Mouse (Mus musculus): Measurements from ENCODE around the gene Rhag. TPM values are rescaled to one million over a fixed set of nuclear protein-coding genes. Genes with fewer than 3 reads are reported as not detected.

Rhag gene
- total RNA-seq (2014; rRNA removed) (not detected in 2 replicates), polyA plus RNA-seq (2015; fragmentation: Nextera tagmentation; extraction: Ambion mirVana) (not detected in 2 replicates)

DNA sequence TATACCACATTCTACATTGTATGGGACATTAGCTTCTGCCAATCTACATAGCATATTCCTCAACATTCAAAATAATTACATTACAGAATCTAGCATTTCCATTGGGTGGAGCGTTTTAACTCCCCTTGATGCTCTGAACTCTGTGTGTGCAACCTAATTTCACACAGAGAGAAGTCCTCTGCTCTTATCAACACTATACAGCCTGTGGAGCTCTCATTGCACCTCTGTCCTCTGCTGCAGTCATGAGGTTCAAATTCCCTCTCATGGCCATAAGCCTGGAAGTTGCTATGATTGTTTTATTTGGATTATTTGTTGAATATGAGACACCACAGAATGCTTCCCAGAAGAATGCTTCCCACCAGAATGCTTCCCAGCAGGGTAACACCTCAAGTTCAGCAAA lies at the start of gene Rhag:
Gene Rhag, plus strand, starts transcription at position 193 of the 400 bp plus-strand sequence.
- H3K4me3 ChIP-seq (ENCODE audit: low read length): no peak within 1 kb of the TSS
- no peak within 1 kb of the TSS for H3K4me2 ChIP-seq (ENCODE audit: low read depth, low read length)
- ATAC-seq (no peak), DNase-seq (ENCODE audit: low spot score) (no peak)
- H3K36me3 ChIP-seq (ENCODE audit: insufficient read depth, low read length): no peaks in the 10 kb centered on the region
- H3K9me3 ChIP-seq (ENCODE audit: low read length): no peaks in the 10 kb centered on the region
- 52% methylated on average over 1 of the region's 1 CpGs for WGBS
- H3K27ac ChIP-seq: no peak within 1 kb of the TSS
- no peaks in the 10 kb centered on the region for H3K27me3 ChIP-seq (ENCODE audit: insufficient read depth, low read length)
- no peak for TF ChIP-seq CTCF (IDR thresholded peaks at IDR 0.05; ENCODE audit: low read depth)
- no peak within 1 kb of the TSS for H3K9ac ChIP-seq (replicated peaks; ENCODE audit: low read length)
- no peaks in the 10 kb centered on the region for H3K4me1 ChIP-seq (ENCODE audit: insufficient read depth, low read length)

DNA sequence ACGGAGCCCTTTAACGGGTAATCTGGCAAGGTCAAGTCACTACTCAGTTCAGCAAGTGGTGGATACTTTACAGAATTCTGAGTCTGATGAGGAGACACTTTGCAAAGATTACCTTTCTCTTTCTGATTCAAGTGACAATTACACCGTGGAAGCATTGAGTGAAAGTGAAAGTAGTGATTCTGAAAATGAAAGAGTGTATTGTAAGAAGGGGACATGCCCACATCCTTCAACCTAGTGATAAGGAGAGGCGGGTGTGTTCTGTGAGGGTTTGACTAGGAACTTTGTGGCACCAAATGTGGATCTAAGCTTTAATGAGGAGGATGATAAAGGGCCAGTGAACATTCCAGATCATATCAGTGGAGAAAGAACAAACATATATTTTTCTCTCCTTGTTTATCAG lies 47.3 kb upstream of the Rhag start:
- H3K4me1 ChIP-seq (ENCODE audit: insufficient read depth, low read length): no peaks in the 10 kb centered on the region
- no peaks in the 10 kb centered on the region for H3K36me3 ChIP-seq (ENCODE audit: insufficient read depth, low read length)
- H3K27ac ChIP-seq: no peak overlapping the region
- DNase-seq (ENCODE audit: low spot score) (no peak), ATAC-seq (no peak)
- TF ChIP-seq CTCF (IDR thresholded peaks at IDR 0.05; ENCODE audit: low read depth): no peak
- H3K9me3 ChIP-seq (ENCODE audit: low read length): no peaks in the 10 kb centered on the region
- no peak overlapping the region for H3K4me3 ChIP-seq (ENCODE audit: low read length)
- H3K27me3 ChIP-seq (ENCODE audit: insufficient read depth, low read length): no peaks in the 10 kb centered on the region
- H3K4me2 ChIP-seq (ENCODE audit: low read depth, low read length): no peak overlapping the region
- 81% methylated on average over 4 of the region's 4 CpGs for WGBS
- H3K9ac ChIP-seq (replicated peaks; ENCODE audit: low read length): no peak overlapping the region

DNA sequence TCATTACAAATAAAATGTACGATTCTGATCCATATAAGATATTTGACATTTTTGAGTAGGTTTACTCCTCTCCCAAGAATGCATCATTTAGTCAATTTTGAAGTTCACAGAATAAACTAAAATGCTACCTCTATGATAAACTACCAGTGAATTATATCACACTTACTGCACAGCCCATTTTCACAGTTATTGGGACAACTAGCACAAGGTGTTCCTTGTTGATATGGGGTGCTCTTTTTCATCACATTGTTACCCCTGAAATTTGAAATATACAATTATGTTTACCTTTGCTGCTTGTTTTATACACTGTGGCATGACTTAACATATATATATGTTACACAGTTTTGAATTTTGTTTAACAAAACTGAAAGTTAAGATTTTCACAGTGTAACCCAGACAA lies 43.8 kb upstream of the Rhag start:
- 71% methylated on average over 1 of the region's 1 CpGs for WGBS
- DNase-seq (ENCODE audit: low spot score): no peak
- no peaks in the 10 kb centered on the region for H3K9me3 ChIP-seq (ENCODE audit: low read length)
- H3K4me1 ChIP-seq (ENCODE audit: insufficient read depth, low read length): no peaks in the 10 kb centered on the region
- no peak overlapping the region for H3K4me2 ChIP-seq (ENCODE audit: low read depth, low read length)
- no peak overlapping the region for H3K9ac ChIP-seq (replicated peaks; ENCODE audit: low read length)
- no peak for ATAC-seq
- H3K36me3 ChIP-seq (ENCODE audit: insufficient read depth, low read length): no peaks in the 10 kb centered on the region
- TF ChIP-seq CTCF (IDR thresholded peaks at IDR 0.05; ENCODE audit: low read depth): no peak
- H3K27me3 ChIP-seq (ENCODE audit: insufficient read depth, low read length): no peaks in the 10 kb centered on the region
- H3K4me3 ChIP-seq (ENCODE audit: low read length): no peak overlapping the region
- H3K27ac ChIP-seq: no peak overlapping the region

DNA sequence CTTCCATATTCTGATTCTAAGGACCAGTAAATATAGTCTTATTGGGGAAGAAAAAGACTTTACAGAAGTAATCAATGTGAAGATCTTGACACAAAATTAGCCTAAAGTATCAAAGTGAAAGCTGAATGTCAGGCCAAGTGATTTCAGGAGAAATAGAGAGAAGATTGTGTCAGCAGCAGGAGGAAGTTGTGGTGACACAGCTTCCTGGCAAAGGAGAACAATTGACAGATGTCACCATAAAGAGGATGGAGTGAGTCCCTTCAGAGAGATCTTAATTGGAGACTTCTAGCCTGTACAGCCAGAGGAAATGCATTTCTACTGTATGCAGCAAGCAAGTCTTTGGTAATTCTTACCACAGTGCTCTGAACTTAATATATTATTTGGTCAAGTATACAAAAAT lies 21.0 kb upstream of the Rhag start:
- no peak for TF ChIP-seq CTCF (IDR thresholded peaks at IDR 0.05; ENCODE audit: low read depth)
- H3K27ac ChIP-seq: no peak overlapping the region

DNA sequence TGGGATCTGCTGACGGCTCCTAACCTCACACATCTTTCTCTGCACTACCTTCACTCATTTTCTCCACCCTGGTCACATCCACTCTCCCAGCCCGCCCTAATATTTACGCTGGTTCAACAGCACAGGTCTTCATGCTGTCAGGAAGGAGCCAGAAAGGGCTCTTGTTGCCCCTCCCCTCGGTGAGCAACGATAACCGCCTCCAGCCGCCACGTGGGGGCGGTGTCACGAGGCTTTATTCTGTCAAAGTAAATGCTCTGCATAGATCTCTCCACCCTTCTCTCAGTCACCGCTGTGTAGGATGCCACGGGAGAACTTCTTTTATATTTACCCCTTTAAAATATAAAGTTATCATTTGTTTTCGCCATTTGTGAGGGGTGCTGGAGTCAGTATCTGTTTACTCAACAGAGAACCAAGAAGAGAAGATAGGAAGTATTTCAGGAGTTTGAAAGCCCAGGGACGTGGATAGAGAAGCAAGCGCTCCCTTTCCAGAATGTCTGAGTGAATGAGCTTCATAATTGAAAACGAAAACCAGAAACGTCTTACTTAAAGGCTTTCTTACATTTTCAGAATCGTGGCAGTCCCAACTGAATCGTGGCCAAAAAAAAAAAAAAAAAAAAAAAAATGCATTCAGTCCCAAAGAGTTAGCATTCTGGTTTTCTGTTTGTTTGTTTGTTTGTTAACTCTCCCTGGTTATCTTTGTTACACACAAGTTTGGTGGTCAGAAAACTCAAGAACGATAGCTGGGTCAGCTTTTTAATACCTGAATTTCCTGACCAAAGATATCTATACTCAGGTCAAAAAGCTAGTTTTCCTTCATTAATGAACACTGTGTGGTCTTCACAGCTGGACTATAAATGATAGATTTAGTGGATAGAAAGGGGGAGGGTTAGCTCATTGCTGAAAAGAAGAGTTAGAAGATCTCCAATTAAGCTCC lies 16.7 kb upstream of the Rhag start:
- Histone ChIP-seq H3K27ac (no peak overlapping the region), H3K4me2 (ENCODE audit: low read depth, low read length) (no peak overlapping the region), H3K27me3 (ENCODE audit: insufficient read depth, low read length) (no peaks in the 10 kb centered on the region), H3K36me3 (ENCODE audit: insufficient read depth, low read length) (no peaks in the 10 kb centered on the region), H3K4me3 (ENCODE audit: low read length) (no peak overlapping the region), H3K9ac (replicated peaks; ENCODE audit: low read length) (no peak overlapping the region), H3K4me1 (ENCODE audit: insufficient read depth, low read length) (no peaks in the 10 kb centered on the region), H3K9me3 (ENCODE audit: low read length) (no peaks in the 10 kb centered on the region)
- ATAC-seq: no peak
- DNase-seq (ENCODE audit: low spot score): peak; percentile 5
- TF ChIP-seq CTCF (IDR thresholded peaks at IDR 0.05; ENCODE audit: low read depth): peak; percentile 30; the same call in 1 of the 2 replicates
- 63% methylated on average over 20 of the region's 20 CpGs for WGBS

More for the DNA sequence above, 21.0 kb upstream of the Rhag start:
- Histone ChIP-seq H3K9me3 (ENCODE audit: low read length) (no peaks in the 10 kb centered on the region), H3K27me3 (ENCODE audit: insufficient read depth, low read length) (no peaks in the 10 kb centered on the region), H3K9ac (replicated peaks; ENCODE audit: low read length) (no peak overlapping the region), H3K4me1 (ENCODE audit: insufficient read depth, low read length) (no peaks in the 10 kb centered on the region), H3K4me2 (ENCODE audit: low read depth, low read length) (no peak overlapping the region), H3K4me3 (ENCODE audit: low read length) (no peak overlapping the region), H3K36me3 (ENCODE audit: insufficient read depth, low read length) (no peaks in the 10 kb centered on the region)
- DNase-seq (ENCODE audit: low spot score) (no peak), ATAC-seq (no peak)

DNA sequence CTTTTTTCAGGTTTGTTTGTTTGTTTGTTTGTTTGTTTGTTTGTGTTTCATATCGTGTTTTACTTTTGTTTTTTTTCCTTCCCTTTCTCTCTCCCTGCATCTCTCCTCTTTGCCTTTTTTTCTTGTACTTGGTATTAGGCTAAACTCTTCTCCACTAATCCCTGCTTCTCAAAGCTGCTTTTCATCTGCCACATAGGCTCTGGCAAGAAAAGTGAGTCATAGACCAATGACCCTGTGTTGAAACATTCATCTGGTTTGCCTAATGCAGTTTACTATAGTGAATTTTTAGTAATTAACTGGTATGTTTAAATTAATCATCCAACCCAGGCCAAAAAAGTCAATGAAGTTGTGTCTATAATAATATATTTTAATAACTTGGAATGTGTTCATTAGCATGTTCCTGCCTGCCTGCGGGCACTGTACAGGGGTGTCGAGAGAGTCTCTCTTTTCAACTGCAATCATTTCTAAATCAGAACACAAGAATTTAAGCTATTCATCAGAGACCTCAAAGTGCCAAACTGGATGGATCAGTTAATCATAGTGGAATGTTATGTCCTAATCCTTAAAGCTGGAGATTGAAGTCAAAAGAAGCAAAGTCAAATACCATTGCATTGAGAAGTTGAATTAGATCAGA lies 8.1 kb upstream of the Rhag start:
- Histone ChIP-seq H3K27ac (no peak overlapping the region), H3K9me3 (ENCODE audit: low read length) (0 out of 2 replicates have a peak, but pooled peaks cover 2% of the 10 kb centered on the region), H3K4me2 (ENCODE audit: low read depth, low read length) (no peak overlapping the region), H3K9ac (replicated peaks; ENCODE audit: low read length) (no peak overlapping the region), H3K36me3 (ENCODE audit: insufficient read depth, low read length) (no peaks in the 10 kb centered on the region), H3K27me3 (ENCODE audit: insufficient read depth, low read length) (no peaks in the 10 kb centered on the region), H3K4me3 (ENCODE audit: low read length) (no peak overlapping the region), H3K4me1 (ENCODE audit: insufficient read depth, low read length) (no peaks in the 10 kb centered on the region)
- ATAC-seq: no peak
- 91% methylated on average over 3 of the region's 3 CpGs for WGBS
- TF ChIP-seq CTCF (IDR thresholded peaks at IDR 0.05; ENCODE audit: low read depth): no peak
- no peak for DNase-seq (ENCODE audit: low spot score)
